Mouse (Mus musculus): ENCODE results near the gene Foxj2. TPM values are rescaled to one million over a fixed set of nuclear protein-coding genes. Genes with fewer than 3 reads are reported as not detected.
A peak's percentile ranks its signal among the peaks of the same experiment; 100 is the strongest.

Gene Foxj2
- polyA plus RNA-seq, 1 experiment: 9.7 TPM

GRCm38 (mm10) chr6:122873871-122874719 is 54.4 kb downstream of the Foxj2 start, which contains the start of gene Necap1:
Necap1 (plus strand) TSS chr6:122874474.
- peak within 1 kb of the TSS; percentile 77 for H3K4me2 ChIP-seq (ENCODE audit: low read depth)
- peak within 1 kb of the TSS; percentile 70 for H3K4me3 ChIP-seq
- peak within 1 kb of the TSS; percentile 21 for H3ac ChIP-seq (ENCODE audit: control insufficient read depth, insufficient read length)
- H3K27me3 ChIP-seq (ENCODE audit: control insufficient read depth, insufficient read depth, insufficient read length): no peaks in the 10 kb centered on the region
- peaks cover 14% of the 10 kb centered on the region for H3K36me3 ChIP-seq (ENCODE audit: control insufficient read depth, insufficient read depth)
- H3K79me2 ChIP-seq (ENCODE audit: control insufficient read depth, insufficient read depth): peaks cover 46% of the 10 kb centered on the region
- TF ChIP-seq CEBPB (IDR thresholded peaks at IDR 0.05; ENCODE audit: insufficient read depth, poor library complexity, severe bottlenecking): no peak
- no peak for TF ChIP-seq TCF12 (IDR thresholded peaks at IDR 0.05; ENCODE audit: insufficient read depth, poor library complexity, severe bottlenecking)
- no peak for TF ChIP-seq E2F4 (IDR thresholded peaks at IDR 0.05; ENCODE audit: insufficient read depth)
- TF ChIP-seq POLR2AphosphoS2 (IDR thresholded peaks at IDR 0.05; ENCODE audit: insufficient read length, low read depth): peak; percentile 74
- TF ChIP-seq MYOD1 (IDR thresholded peaks at IDR 0.05; ENCODE audit: control insufficient read depth in 1 of 3, insufficient read length in 2 of 3, low read depth in 2 of 3): peak in 1 of 3 experiments; percentile 3
- peak; percentile 80 for TF ChIP-seq POLR2A (IDR thresholded peaks at IDR 0.05; ENCODE audit: insufficient read length, low read depth)

DNA sequence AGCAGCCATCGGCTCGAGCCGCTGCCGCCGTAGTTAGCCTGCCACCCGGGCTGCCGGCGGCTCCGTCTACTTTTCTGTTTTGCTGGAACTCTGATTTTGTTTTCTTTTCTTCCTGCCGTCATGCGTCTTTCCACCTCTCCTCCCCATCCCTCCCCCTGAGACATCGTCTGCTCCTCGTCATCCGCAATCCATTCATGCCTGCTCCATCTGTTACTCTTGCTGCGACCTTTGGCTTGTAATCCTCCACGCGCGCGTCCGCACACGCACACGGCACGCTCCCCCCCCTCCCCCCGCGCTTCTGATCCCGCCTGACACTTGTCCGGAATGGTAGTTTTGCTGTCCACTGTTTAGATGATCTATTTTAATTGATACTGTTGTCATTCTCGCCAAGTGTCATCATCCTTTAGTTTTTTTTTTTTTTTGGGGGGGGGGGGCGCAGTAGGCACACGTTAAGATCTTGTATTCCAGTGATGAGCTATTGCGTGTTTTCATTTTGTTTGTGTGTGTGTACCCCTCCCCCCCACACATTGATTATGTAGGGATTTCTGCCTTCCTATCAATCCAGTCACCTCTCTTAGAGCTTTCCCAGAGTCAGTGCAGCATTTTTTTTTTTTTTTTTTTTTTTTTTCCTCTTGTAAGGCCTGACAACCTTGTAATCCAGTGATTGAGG is 55.1 kb downstream of the Foxj2 start:
- H3K4me3 ChIP-seq: peak overlapping the region; percentile 70
- H3K4me2 ChIP-seq (ENCODE audit: low read depth): peak overlapping the region; percentile 77
- peaks cover 20% of the 10 kb centered on the region for H3K36me3 ChIP-seq (ENCODE audit: control insufficient read depth, insufficient read depth)
- H3ac ChIP-seq (ENCODE audit: control insufficient read depth, insufficient read length): peak overlapping the region; percentile 21
- no peaks in the 10 kb centered on the region for H3K27me3 ChIP-seq (ENCODE audit: control insufficient read depth, insufficient read depth, insufficient read length)
- peak in 1 of 3 experiments; percentile 20 for TF ChIP-seq MYOG (IDR thresholded peaks at IDR 0.05; ENCODE audit: control insufficient read depth in 1 of 3, insufficient read depth in 1 of 3, insufficient read length in 2 of 3, low read depth in 2 of 3)
- TF ChIP-seq TCF12 (IDR thresholded peaks at IDR 0.05; ENCODE audit: insufficient read depth, poor library complexity, severe bottlenecking): no peak
- H3K79me2 ChIP-seq (ENCODE audit: control insufficient read depth, insufficient read depth): peaks cover 54% of the 10 kb centered on the region

DNA sequence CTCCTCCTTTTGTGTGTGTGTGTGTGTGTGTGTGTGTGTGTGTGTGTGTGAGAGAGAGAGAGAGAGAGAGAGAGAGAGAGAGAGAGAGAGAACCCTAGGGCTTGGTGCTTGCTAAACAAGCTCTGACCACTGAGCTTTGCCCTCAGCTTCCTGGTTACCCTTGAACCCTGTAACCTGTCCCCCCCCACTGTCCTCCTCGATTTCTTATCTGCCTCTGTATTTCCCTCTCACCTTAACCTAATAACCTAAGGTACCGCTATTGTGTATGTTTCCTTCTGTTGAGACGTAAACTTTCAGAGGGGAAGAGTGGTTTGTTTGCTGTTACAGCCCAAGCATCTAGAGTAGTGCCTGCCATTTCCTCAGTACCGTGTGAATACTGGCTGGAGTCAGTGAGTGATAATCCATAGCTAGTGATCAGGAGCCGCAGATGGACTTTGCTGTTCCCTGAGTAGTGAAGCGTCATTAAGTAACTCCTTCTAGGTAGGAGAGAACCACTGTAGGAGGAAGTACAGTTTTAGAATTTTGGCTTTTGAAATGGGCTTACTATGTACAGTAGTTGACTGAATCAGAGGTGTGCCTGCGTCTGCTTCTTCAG is 59.5 kb downstream of the Foxj2 start:
- Histone ChIP-seq H3ac (ENCODE audit: control insufficient read depth, insufficient read length) (no peak overlapping the region), H3K4me2 (ENCODE audit: low read depth) (no peak overlapping the region), H3K4me3 (no peak overlapping the region), H3K36me3 (ENCODE audit: control insufficient read depth, insufficient read depth) (peaks cover 46% of the 10 kb centered on the region), H3K79me2 (ENCODE audit: control insufficient read depth, insufficient read depth) (peaks cover 55% of the 10 kb centered on the region), H3K27me3 (ENCODE audit: control insufficient read depth, insufficient read depth, insufficient read length) (no peaks in the 10 kb centered on the region)
- TF ChIP-seq CEBPB (IDR thresholded peaks at IDR 0.05; ENCODE audit: insufficient read depth, poor library complexity, severe bottlenecking): no peak
- no peak for TF ChIP-seq MYOD1 (IDR thresholded peaks at IDR 0.05; ENCODE audit: control insufficient read depth in 1 of 3, insufficient read length in 2 of 3, low read depth in 2 of 3)
- TF ChIP-seq REST (IDR thresholded peaks at IDR 0.05; ENCODE audit: insufficient read depth, insufficient read length): no peak
- TF ChIP-seq TCF3 (IDR thresholded peaks at IDR 0.05; ENCODE audit: insufficient read length, low read depth): no peak
- no peak for TF ChIP-seq SRF (IDR thresholded peaks at IDR 0.05; ENCODE audit: control insufficient read depth, insufficient read length, low read depth)
- TF ChIP-seq E2F4 (IDR thresholded peaks at IDR 0.05; ENCODE audit: insufficient read depth): no peak
- no peak for TF ChIP-seq USF1 (IDR thresholded peaks at IDR 0.05; ENCODE audit: low read depth)
- TF ChIP-seq MAX (IDR thresholded peaks at IDR 0.05; ENCODE audit: low read depth): no peak
- TF ChIP-seq MYOG (IDR thresholded peaks at IDR 0.05; ENCODE audit: control insufficient read depth in 1 of 3, insufficient read depth in 1 of 3, insufficient read length in 2 of 3, low read depth in 2 of 3): no peak
- TF ChIP-seq TCF12 (IDR thresholded peaks at IDR 0.05; ENCODE audit: insufficient read depth, poor library complexity, severe bottlenecking): no peak
- no peak for TF ChIP-seq POLR2AphosphoS2 (IDR thresholded peaks at IDR 0.05; ENCODE audit: insufficient read length, low read depth)
- no peak for TF ChIP-seq POLR2A (IDR thresholded peaks at IDR 0.05; ENCODE audit: insufficient read length, low read depth)

GRCm38 (mm10) chr6:122879781-122880505 is 60.2 kb downstream of the Foxj2 start:
- H3K4me3 ChIP-seq: no peak overlapping the region
- peaks cover 48% of the 10 kb centered on the region for H3K36me3 ChIP-seq (ENCODE audit: control insufficient read depth, insufficient read depth)
- TF ChIP-seq CEBPB (IDR thresholded peaks at IDR 0.05; ENCODE audit: insufficient read depth, poor library complexity, severe bottlenecking): no peak
- H3K4me2 ChIP-seq (ENCODE audit: low read depth): no peak overlapping the region
- no peak overlapping the region for H3ac ChIP-seq (ENCODE audit: control insufficient read depth, insufficient read length)
- peaks cover 50% of the 10 kb centered on the region for H3K79me2 ChIP-seq (ENCODE audit: control insufficient read depth, insufficient read depth)
- no peaks in the 10 kb centered on the region for H3K27me3 ChIP-seq (ENCODE audit: control insufficient read depth, insufficient read depth, insufficient read length)

GRCm38 (mm10) chr6:122881287-122881686 is 61.6 kb downstream of the Foxj2 start:
- H3K36me3 ChIP-seq (ENCODE audit: control insufficient read depth, insufficient read depth): peaks cover 51% of the 10 kb centered on the region
- no peak overlapping the region for H3K4me2 ChIP-seq (ENCODE audit: low read depth)
- no peak overlapping the region for H3K4me3 ChIP-seq
- H3K79me2 ChIP-seq (ENCODE audit: control insufficient read depth, insufficient read depth): peaks cover 36% of the 10 kb centered on the region
- TF ChIP-seq MYOD1 (IDR thresholded peaks at IDR 0.05; ENCODE audit: control insufficient read depth in 1 of 3, insufficient read length in 2 of 3, low read depth in 2 of 3) (no peak), MYOG (IDR thresholded peaks at IDR 0.05; ENCODE audit: control insufficient read depth in 1 of 3, insufficient read depth in 1 of 3, insufficient read length in 2 of 3, low read depth in 2 of 3) (no peak), SRF (IDR thresholded peaks at IDR 0.05; ENCODE audit: control insufficient read depth, insufficient read length, low read depth) (no peak), CEBPB (IDR thresholded peaks at IDR 0.05; ENCODE audit: insufficient read depth, poor library complexity, severe bottlenecking) (no peak), TCF3 (IDR thresholded peaks at IDR 0.05; ENCODE audit: insufficient read length, low read depth) (no peak), POLR2AphosphoS2 (IDR thresholded peaks at IDR 0.05; ENCODE audit: insufficient read length, low read depth) (no peak), REST (IDR thresholded peaks at IDR 0.05; ENCODE audit: insufficient read depth, insufficient read length) (no peak), E2F4 (IDR thresholded peaks at IDR 0.05; ENCODE audit: insufficient read depth) (no peak), MAX (IDR thresholded peaks at IDR 0.05; ENCODE audit: low read depth) (no peak), USF1 (IDR thresholded peaks at IDR 0.05; ENCODE audit: low read depth) (no peak), TCF12 (IDR thresholded peaks at IDR 0.05; ENCODE audit: insufficient read depth, poor library complexity, severe bottlenecking) (no peak), POLR2A (IDR thresholded peaks at IDR 0.05; ENCODE audit: insufficient read length, low read depth) (no peak)
- H3K27me3 ChIP-seq (ENCODE audit: control insufficient read depth, insufficient read depth, insufficient read length): no peaks in the 10 kb centered on the region
- no peak overlapping the region for H3ac ChIP-seq (ENCODE audit: control insufficient read depth, insufficient read length)
